Mouse (Mus musculus) limb, embryonic 14.5 days (tissue): ENCODE measurements around the gene Stx7. TPM values are rescaled to one million over a fixed set of nuclear protein-coding genes. Genes with fewer than 3 reads are reported as not detected.

Experiments used
- ATAC-seq: fragments of 200-750 bp; cut with Nextera tagmentation; 2 replicates; pipeline ENCODE4 v1.8.0; 2017; ENCODE audit warnings: low read depth, moderate number of reproducible peaks, moderate TSS enrichment; ENCODE audit not compliant: low FRiP score
- DNase-seq: peaks from one replicate; pipeline ENCODE4 v3.0.0-alpha.2; 2015; ENCODE audit warnings: low spot score
- H3K27ac ChIP-seq: fragments of 300-500 bp; sonication (generic); replicated peaks from 2 replicates; pipeline ENCODE4 v1.5.1; 2014; ENCODE audit warnings: low read depth, mild to moderate bottlenecking, low read length, moderate library complexity, mixed read lengths
- H3K27me3 ChIP-seq: fragments of 300-500 bp; sonication (generic); 2 replicates; pipeline ENCODE4 v1.6.1; 2014; ENCODE audit warnings: low read length, mixed read lengths; ENCODE audit not compliant: control insufficient read depth, insufficient read depth
- H3K36me3 ChIP-seq: fragments of 300-500 bp; sonication (generic); 2 replicates; pipeline ENCODE4 v1.6.1; 2014; ENCODE audit warnings: mild to moderate bottlenecking, low read length, moderate library complexity, mixed read lengths; ENCODE audit not compliant: control insufficient read depth, insufficient read depth
- H3K4me1 ChIP-seq: fragments of 300-500 bp; sonication (generic); 2 replicates; pipeline ENCODE4 v1.6.1; 2014; ENCODE audit warnings: antibody characterized with exemption, low read length, mixed read lengths; ENCODE audit not compliant: control insufficient read depth, insufficient read depth
- H3K4me2 ChIP-seq: fragments of 300-500 bp; sonication (generic); replicated peaks from 2 replicates; pipeline ENCODE4 v1.6.1; 2014; ENCODE audit warnings: low read depth, mild to moderate bottlenecking, low read length, moderate library complexity; ENCODE audit not compliant: severe bottlenecking
- H3K4me3 ChIP-seq: fragments of 300-500 bp; sonication (generic); replicated peaks from 2 replicates; pipeline ENCODE4 v1.5.1; 2014; ENCODE audit warnings: low read length
- H3K9ac ChIP-seq: fragments of 300-500 bp; sonication (generic); 2 replicates; pipeline ENCODE4 v1.6.1; 2014; ENCODE audit warnings: mild to moderate bottlenecking, low read depth, low read length, moderate library complexity; ENCODE audit not compliant: severe bottlenecking
- H3K9me3 ChIP-seq: fragments of 300-500 bp; sonication (generic); 2 replicates; pipeline ENCODE4 v1.6.1; 2016; ENCODE audit warnings: low read length; ENCODE audit not compliant: control insufficient read depth
- POLR2A ChIP-seq: fragments of 200-500 bp; IDR thresholded peaks from 2 replicates; pipeline ENCODE4 v1.8.0; 2012; ENCODE audit warnings: inconsistent platforms, mild to moderate bottlenecking, moderate library complexity, borderline replicate concordance; ENCODE audit not compliant: insufficient read depth, insufficient read length; ENCODE audit errors: extremely low read depth
- WGBS: fragments of 180-500 bp; shearing (Covaris S2); extraction: QIAGEN DNeasy Blood & Tissue Kit; methylation state at CpG from one replicate; pipeline ENCODE4 v1.1.7; 2014; 5-methylcytosine and 5-hydroxymethylcytosine counted together
- polyA plus RNA-seq, 2 experiments: library from polyadenylated mRNA; depleted of rRNA in 1 of 2; stranded (reverse) in 1 of 2; unstranded in 1 of 2; fragments of >200 nt; fragmentation: Nextera tagmentation in 1 of 2; extraction: Ambion mirVana in 1 of 2; gene quantifications; 2 replicates each; pipeline versions ENCODE4 v1.2.1 to v1.2.3; 2012 to 2014

Stx7 gene
- polyA plus RNA-seq, 2 experiments, result 61.1 to 69.3 TPM

- TF ChIP-seq POLR2A, result no peak
- Histone ChIP-seq H3K4me1 (peaks cover 7% of the 10 kb centered on the region), H3K4me3 (no peak overlapping the region), H3K9ac (no peak overlapping the region), H3K9me3 (no peaks in the 10 kb centered on the region), H3K4me2 (no peak overlapping the region), H3K27ac (no peak overlapping the region), H3K36me3 (no peaks in the 10 kb centered on the region), H3K27me3 (peaks cover 30% of the 10 kb centered on the region; the same call in 1 of the 2 replicates)
- ATAC-seq (no peak), DNase-seq (no peak)
- WGBS, result 84% methylated on average over 5 of the region's 5 CpGs
Measured at GRCm38 (mm10) chr10:24220931-24221330, 71.8 kb downstream of the Stx7 start.

- Histone ChIP-seq H3K4me2 (peak overlapping the region; percentile 95), H3K27me3 (peaks cover 30% of the 10 kb centered on the region; the same call in 1 of the 2 replicates), H3K27ac (no peak overlapping the region), H3K36me3 (no peaks in the 10 kb centered on the region), H3K4me3 (peak overlapping the region; percentile 52), H3K9ac (peak overlapping the region; percentile 56), H3K4me1 (peaks cover 7% of the 10 kb centered on the region), H3K9me3 (no peaks in the 10 kb centered on the region)
- DNase-seq (no peak), ATAC-seq (no peak)
- 20% methylated on average over 6 of the region's 6 CpGs for WGBS
- TF ChIP-seq POLR2A, result no peak
Measured at GRCm38 (mm10) chr10:24222911-24223310, 73.8 kb downstream of the Stx7 start.

- 1% methylated on average over 46 of the region's 56 CpGs for WGBS
- peak within 1 kb of the TSS; percentile 56 for H3K9ac ChIP-seq
- H3K27me3 ChIP-seq, result peaks cover 30% of the 10 kb centered on the region; the same call in 1 of the 2 replicates
- ATAC-seq (peak; percentile 65), DNase-seq (no peak)
- TF ChIP-seq POLR2A, result no peak
- H3K4me1 ChIP-seq, result peaks cover 7% of the 10 kb centered on the region
- no peaks in the 10 kb centered on the region for H3K36me3 ChIP-seq
- H3K4me2 ChIP-seq, result peak within 1 kb of the TSS; percentile 95
- H3K4me3 ChIP-seq, result peak within 1 kb of the TSS; percentile 52
- H3K9me3 ChIP-seq, result no peaks in the 10 kb centered on the region
- H3K27ac ChIP-seq, result no peak within 1 kb of the TSS
Measured at GRCm38 (mm10) chr10:24223449-24224143, 74.5 kb downstream of the Stx7 start, which contains the start of gene Moxd1. TSS of gene Moxd1 (plus strand) at chr10:24223517.

DNA sequence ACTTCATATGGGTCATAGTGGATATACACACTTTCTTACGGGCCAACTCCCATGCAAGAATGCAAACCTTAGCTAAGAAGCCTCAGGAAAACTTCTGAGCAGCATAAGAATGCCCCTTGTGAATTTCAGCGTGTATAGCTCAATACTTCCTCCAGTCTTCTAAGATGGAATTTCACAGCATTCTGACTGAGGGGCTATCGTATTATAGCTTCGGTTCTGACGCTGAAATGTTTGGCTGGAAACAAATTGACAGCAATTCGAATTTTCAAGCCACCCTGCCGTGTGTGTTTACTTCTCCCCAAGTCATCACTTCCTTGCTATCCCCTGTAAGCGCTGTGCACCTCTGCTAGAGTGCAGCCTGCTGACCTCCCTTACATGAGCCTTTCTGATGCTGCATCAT lies 75.5 kb downstream of the Stx7 start:
- DNase-seq (no peak), ATAC-seq (no peak)
- WGBS, result 21% methylated on average over 8 of the region's 8 CpGs
- peak overlapping the region; percentile 95 for H3K4me2 ChIP-seq
- H3K4me3 ChIP-seq, result peak overlapping the region; percentile 52; the same call in 1 of the 2 replicates
- no peak overlapping the region for H3K9ac ChIP-seq
- H3K27ac ChIP-seq, result no peak overlapping the region
- no peaks in the 10 kb centered on the region for H3K36me3 ChIP-seq
- H3K27me3 ChIP-seq, result peaks cover 30% of the 10 kb centered on the region; the same call in 1 of the 2 replicates
- no peak for TF ChIP-seq POLR2A
- no peaks in the 10 kb centered on the region for H3K9me3 ChIP-seq
- peaks cover 7% of the 10 kb centered on the region for H3K4me1 ChIP-seq

DNA sequence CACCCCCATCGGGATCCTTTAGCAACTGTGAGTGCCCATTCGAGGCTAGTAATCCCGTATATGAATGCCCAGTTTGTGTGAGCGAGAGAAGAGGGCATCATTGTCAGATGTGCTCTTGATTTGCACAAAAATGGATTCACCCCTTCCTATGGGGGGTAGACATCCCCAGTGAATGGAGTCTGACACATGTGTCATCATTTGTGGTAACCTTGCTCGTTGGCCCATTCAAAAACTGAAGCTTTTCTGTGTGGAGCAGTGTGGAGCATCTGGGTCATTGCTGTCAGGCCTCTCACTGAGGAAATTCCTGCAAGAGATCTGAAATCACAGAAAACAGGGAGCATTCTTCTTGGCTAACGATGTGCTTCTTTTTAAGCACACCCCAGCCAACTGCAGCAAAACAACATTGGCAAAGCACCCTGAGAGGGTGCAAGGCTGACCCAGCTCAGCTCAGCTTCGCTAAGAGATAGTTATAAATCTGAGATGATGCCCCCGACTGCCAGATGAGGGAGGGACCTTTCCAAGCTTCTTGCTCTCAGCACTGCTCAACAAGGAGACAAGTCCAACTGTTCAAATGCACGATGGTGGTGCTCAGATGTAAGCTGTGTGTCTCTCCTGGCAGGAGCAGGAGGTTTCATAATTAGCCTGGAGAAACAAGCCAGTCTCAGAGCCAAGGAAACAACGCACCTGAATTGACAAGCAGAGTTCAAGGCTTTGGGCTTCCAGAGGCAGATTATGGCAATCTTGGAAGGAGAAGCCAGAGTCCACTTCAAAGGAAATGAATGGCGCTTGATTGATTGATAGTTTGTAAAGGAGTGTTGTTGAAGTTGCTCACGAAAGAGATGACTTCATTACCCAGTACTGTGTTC lies 79.4 kb downstream of the Stx7 start:
- Histone ChIP-seq H3K9ac (no peak overlapping the region), H3K36me3 (no peaks in the 10 kb centered on the region), H3K4me3 (no peak overlapping the region), H3K9me3 (no peaks in the 10 kb centered on the region), H3K4me1 (peaks cover 7% of the 10 kb centered on the region), H3K27ac (no peak overlapping the region), H3K4me2 (no peak overlapping the region), H3K27me3 (peaks cover 14% of the 10 kb centered on the region; the same call in 1 of the 2 replicates)
- ATAC-seq (no peak), DNase-seq (no peak)
- no peak for TF ChIP-seq POLR2A
- 65% methylated on average over 12 of the region's 12 CpGs for WGBS
